Mouse (Mus musculus): ENCODE data around the gene Fjx1. TPM values are rescaled to one million over a fixed set of nuclear protein-coding genes. Genes with fewer than 3 reads are reported as not detected.

Fjx1 gene
- 10.0 and 12.1 TPM in 2 replicates for polyA plus RNA-seq (2015; fragmentation: Nextera tagmentation; extraction: Ambion mirVana)

DNA sequence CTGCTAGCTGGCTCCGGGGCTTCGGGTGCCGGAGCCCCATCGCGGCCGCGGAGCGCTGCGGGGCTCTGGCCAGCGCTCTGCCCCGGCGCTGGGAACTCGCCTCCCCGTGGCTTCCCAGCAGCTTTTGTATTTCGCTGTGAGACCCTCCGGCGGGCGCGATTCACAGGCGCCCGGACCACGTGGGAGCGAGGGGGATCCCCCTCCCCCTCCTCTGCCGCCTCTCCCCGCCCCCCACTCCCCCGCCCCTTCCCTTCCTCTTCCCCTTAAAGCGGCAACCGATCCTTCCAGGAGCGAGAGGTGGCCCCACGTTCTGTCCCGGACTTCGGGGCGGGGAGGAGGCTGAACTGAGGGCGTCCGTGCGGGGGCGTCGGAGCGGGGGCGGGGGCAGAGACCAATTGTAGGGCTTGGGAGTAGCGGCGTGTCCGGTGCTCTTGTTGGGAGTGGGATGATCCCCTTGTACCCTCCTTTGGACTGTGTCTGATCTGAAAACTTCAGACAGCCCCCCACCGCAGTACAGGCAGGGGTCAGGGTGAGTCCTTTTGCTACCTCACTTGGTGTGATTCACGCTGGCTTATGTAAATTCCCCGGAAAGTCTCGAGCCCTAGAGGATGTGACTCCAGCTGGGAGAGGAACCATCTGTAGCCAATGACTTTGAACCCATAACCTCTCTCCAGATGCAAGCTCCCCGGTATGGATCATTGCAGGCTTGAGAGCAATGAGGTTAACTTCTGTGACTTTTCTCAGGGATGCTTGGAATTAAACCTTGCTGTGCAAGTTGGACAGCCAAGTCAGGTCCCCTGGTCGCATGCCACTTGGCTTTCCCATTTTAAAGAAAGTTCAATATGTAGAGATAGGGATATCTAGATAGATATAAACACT lies at the start of gene Fjx1:
TSS of gene Fjx1 (minus strand) at position 829 of the 879 bp plus-strand sequence.
- H3K4me2 ChIP-seq (ENCODE audit: low read length) = peak within 1 kb of the TSS; percentile 99
- DNase-seq (ENCODE audit: low spot score) (peak; percentile 81), ATAC-seq (replicated peaks; ENCODE audit: low FRiP score, low read depth) (peak; percentile 69)
- peak within 1 kb of the TSS; percentile 67 for H3K9ac ChIP-seq (ENCODE audit: low read depth, low read length)
- H3K27ac ChIP-seq = peak within 1 kb of the TSS; percentile 76
- no peaks in the 10 kb centered on the region for H3K9me3 ChIP-seq (replicated peaks; ENCODE audit: low read length)
- H3K36me3 ChIP-seq (ENCODE audit: insufficient read depth, low read length) = no peaks in the 10 kb centered on the region
- H3K27me3 ChIP-seq (ENCODE audit: insufficient read depth, low read length) = no peaks in the 10 kb centered on the region
- WGBS = 1% methylated on average over 33 of the region's 49 CpGs
- H3K4me1 ChIP-seq (replicated peaks; ENCODE audit: insufficient read depth, low read length) = peaks cover 14% of the 10 kb centered on the region; the same call in 1 of the 2 replicates
- peak within 1 kb of the TSS; percentile 81 for H3K4me3 ChIP-seq (replicated peaks; ENCODE audit: low read depth, low read length)
- no peak for TF ChIP-seq CTCF (IDR thresholded peaks at IDR 0.05; ENCODE audit: low read depth)

DNA sequence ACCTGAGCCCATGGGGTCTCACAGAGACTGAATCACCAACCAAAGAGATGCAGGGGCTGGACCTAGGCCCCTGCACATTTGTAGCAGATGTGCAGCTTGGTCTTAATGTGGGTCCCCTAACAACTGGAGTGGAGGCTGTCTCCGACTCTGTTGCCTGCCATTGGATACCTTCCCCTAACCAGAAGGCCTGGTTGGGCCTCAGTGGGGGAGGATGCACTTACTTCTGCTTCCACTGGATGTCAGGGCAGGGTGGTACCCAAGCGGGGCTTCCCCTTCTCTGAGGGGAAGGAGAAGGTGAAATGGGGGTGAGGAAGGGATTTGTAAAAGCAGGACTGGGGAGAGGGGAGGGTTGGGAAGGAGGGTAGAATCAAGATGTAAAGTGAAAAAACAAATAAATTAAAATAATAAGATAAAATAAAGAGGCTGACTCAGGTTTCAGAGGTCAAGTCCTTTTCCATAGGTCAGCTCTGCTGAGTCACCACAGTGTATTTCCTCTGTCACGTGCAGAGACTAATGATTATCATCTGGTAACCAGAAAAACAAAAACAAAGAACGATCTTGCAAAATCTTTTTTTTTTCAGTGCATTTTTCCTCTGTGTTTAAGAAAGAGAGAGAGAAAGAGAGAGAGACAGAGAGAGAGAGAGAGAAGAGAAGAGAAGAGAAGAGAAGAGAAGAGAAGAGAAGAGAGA lies 47.8 kb upstream of the Fjx1 start:
- DNase-seq (ENCODE audit: low spot score) = no peak
- Histone ChIP-seq H3K9ac (ENCODE audit: low read depth, low read length) (no peak overlapping the region), H3K9me3 (replicated peaks; ENCODE audit: low read length) (no peaks in the 10 kb centered on the region), H3K4me2 (ENCODE audit: low read length) (no peak overlapping the region), H3K4me3 (replicated peaks; ENCODE audit: low read depth, low read length) (no peak overlapping the region), H3K4me1 (replicated peaks; ENCODE audit: insufficient read depth, low read length) (no peaks in the 10 kb centered on the region), H3K27ac (no peak overlapping the region), H3K27me3 (ENCODE audit: insufficient read depth, low read length) (no peaks in the 10 kb centered on the region), H3K36me3 (ENCODE audit: insufficient read depth, low read length) (no peaks in the 10 kb centered on the region)
- TF ChIP-seq CTCF (IDR thresholded peaks at IDR 0.05; ENCODE audit: low read depth) = no peak; the same call in 1 of the 2 replicates
- no peak for ATAC-seq (replicated peaks; ENCODE audit: low FRiP score, low read depth)
- WGBS = 18% methylated on average over 4 of the region's 4 CpGs

DNA sequence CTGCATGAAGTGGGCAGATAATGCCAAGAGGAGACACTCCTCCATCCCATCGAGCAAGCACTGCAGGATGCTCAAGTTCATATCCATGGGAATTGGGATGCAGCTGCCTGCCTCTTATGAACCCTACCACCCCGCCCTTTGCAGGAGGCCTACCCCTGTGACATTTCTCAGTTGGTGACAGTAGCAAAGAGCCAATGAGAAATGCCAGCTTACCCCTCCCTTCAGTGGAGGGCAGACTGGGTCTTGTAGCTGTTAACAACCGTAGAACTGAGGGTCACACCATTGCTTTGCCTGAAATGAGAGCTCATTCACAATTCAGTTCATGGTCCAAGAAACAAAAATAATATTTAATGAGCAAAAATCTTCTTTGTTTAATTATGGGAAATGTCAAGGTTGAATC lies 28.4 kb upstream of the Fjx1 start:
- Histone ChIP-seq H3K27ac (no peak overlapping the region), H3K4me3 (replicated peaks; ENCODE audit: low read depth, low read length) (no peak overlapping the region), H3K36me3 (ENCODE audit: insufficient read depth, low read length) (no peaks in the 10 kb centered on the region), H3K4me2 (ENCODE audit: low read length) (no peak overlapping the region), H3K9ac (ENCODE audit: low read depth, low read length) (no peak overlapping the region), H3K27me3 (ENCODE audit: insufficient read depth, low read length) (no peaks in the 10 kb centered on the region), H3K9me3 (replicated peaks; ENCODE audit: low read length) (no peaks in the 10 kb centered on the region), H3K4me1 (replicated peaks; ENCODE audit: insufficient read depth, low read length) (no peaks in the 10 kb centered on the region)
- no peak for TF ChIP-seq CTCF (IDR thresholded peaks at IDR 0.05; ENCODE audit: low read depth)
- WGBS = 45% methylated on average over 3 of the region's 3 CpGs
- DNase-seq (ENCODE audit: low spot score) (no peak), ATAC-seq (replicated peaks; ENCODE audit: low FRiP score, low read depth) (no peak)

DNA sequence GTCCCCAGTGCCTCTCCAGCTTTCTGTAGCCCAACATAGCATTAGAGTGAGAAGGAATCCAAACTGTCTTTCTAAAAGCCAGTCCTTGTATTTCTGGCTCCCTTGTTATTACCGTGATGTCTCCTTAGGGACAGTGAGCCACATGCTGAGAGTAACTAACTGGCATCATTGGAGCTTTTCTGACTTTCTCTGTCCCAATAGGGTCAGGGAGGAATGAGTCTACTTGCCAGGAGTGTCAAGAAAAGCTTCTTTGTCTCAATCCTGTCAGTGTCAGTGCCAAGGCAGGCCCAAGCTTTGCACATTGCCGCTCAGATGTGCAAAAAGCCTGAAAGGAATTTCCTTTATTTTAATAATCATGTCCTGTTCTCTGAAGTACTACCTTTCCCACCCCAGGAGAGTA lies 23.8 kb upstream of the Fjx1 start:
- no peak for DNase-seq (ENCODE audit: low spot score)
- H3K4me3 ChIP-seq (replicated peaks; ENCODE audit: low read depth, low read length) = no peak overlapping the region
- WGBS = 74% methylated on average over 2 of the region's 2 CpGs

DNA sequence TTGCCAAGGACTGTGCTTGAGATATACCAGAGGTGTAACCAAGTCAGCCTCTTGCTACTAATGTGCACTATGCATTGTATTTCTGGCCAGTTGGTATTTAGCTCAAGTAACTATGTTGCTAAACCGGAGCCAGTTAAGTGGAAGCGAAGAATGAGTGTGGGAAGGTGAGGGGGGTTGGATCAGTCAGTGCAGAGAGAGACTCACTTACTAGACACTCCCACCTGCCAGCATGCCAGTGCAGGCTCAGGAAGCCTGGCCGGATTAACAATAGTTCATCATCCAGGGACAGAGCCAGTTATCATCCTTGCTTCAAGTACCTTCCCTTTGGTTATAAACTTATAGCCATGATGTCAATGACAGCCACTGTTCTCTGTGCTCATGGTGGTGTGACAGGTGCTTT lies 16.3 kb upstream of the Fjx1 start:
- Histone ChIP-seq H3K9ac (ENCODE audit: low read depth, low read length) (no peak overlapping the region), H3K9me3 (replicated peaks; ENCODE audit: low read length) (no peaks in the 10 kb centered on the region), H3K27me3 (ENCODE audit: insufficient read depth, low read length) (no peaks in the 10 kb centered on the region), H3K36me3 (ENCODE audit: insufficient read depth, low read length) (no peaks in the 10 kb centered on the region), H3K4me2 (ENCODE audit: low read length) (no peak overlapping the region), H3K4me3 (replicated peaks; ENCODE audit: low read depth, low read length) (no peak overlapping the region), H3K4me1 (replicated peaks; ENCODE audit: insufficient read depth, low read length) (no peaks in the 10 kb centered on the region), H3K27ac (no peak overlapping the region)
- DNase-seq (ENCODE audit: low spot score) = no peak
- no peak for TF ChIP-seq CTCF (IDR thresholded peaks at IDR 0.05; ENCODE audit: low read depth)
- ATAC-seq (replicated peaks; ENCODE audit: low FRiP score, low read depth) = no peak
- 58% methylated on average over 3 of the region's 3 CpGs for WGBS

More for the DNA sequence above, 23.8 kb upstream of the Fjx1 start:
- Histone ChIP-seq H3K27ac (no peak overlapping the region), H3K36me3 (ENCODE audit: insufficient read depth, low read length) (no peaks in the 10 kb centered on the region), H3K9me3 (replicated peaks; ENCODE audit: low read length) (no peaks in the 10 kb centered on the region), H3K9ac (ENCODE audit: low read depth, low read length) (no peak overlapping the region), H3K27me3 (ENCODE audit: insufficient read depth, low read length) (no peaks in the 10 kb centered on the region), H3K4me1 (replicated peaks; ENCODE audit: insufficient read depth, low read length) (no peaks in the 10 kb centered on the region), H3K4me2 (ENCODE audit: low read length) (no peak overlapping the region)
- TF ChIP-seq CTCF (IDR thresholded peaks at IDR 0.05; ENCODE audit: low read depth) = no peak
- ATAC-seq (replicated peaks; ENCODE audit: low FRiP score, low read depth) = no peak

DNA sequence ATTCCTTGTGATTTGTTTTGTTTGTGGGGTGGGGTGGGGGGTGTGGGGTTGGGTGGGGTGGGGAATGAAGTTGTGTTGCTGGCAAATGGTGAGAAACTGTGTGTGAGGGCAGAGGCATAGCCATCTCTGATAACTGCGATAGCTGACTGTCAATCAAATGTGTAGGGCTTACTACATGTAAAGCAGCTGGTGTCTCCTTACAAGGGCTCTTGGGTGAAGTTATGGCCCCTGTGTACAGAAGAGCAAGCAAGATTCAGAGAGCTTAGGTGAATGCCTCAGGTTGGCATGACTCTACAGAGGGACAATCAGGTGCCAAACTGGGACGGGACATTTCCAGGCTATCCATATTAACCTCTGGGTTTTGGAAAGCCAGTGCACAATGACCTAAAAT lies 12.0 kb upstream of the Fjx1 start:
- no peak overlapping the region for H3K9ac ChIP-seq (ENCODE audit: low read depth, low read length)
- no peak overlapping the region; the same call in 1 of the 2 replicates for H3K27ac ChIP-seq
- ATAC-seq (replicated peaks; ENCODE audit: low FRiP score, low read depth) (no peak), DNase-seq (ENCODE audit: low spot score) (no peak)
- H3K4me3 ChIP-seq (replicated peaks; ENCODE audit: low read depth, low read length) = no peak overlapping the region
- no peaks in the 10 kb centered on the region for H3K4me1 ChIP-seq (replicated peaks; ENCODE audit: insufficient read depth, low read length)
- H3K9me3 ChIP-seq (replicated peaks; ENCODE audit: low read length) = no peaks in the 10 kb centered on the region
- no peaks in the 10 kb centered on the region for H3K27me3 ChIP-seq (ENCODE audit: insufficient read depth, low read length)
- no peak overlapping the region for H3K4me2 ChIP-seq (ENCODE audit: low read length)
- no peaks in the 10 kb centered on the region for H3K36me3 ChIP-seq (ENCODE audit: insufficient read depth, low read length)
- no peak for TF ChIP-seq CTCF (IDR thresholded peaks at IDR 0.05; ENCODE audit: low read depth)
- WGBS = 66% methylated on average over 2 of the region's 2 CpGs
